Mouse (Mus musculus) layer of hippocampus, adult 9-11 months (tissue): ENCODE data around the gene Olfr541.
"Not testable (repeated sequence)": the region's sequence is repeated elsewhere in the genome, so short reads cannot be mapped to it uniquely, and the experiment has no call there.

Experiments used
- DNase-seq: peaks from one replicate; pipeline ENCODE4 v3.0.0; 2022

Gene Olfr541

GRCm38 (mm10) chr7:140696967-140697366 lies at the start of gene Olfr541:
Gene Olfr541 (plus strand): TSS chr7:140697267.
- DNase-seq: no peak

- no peak for DNase-seq
These were observed 37.4 kb upstream of the Olfr541 start, which contains the start of gene Olfr539 for GRCm38 (mm10) chr7:140659630-140660029. Gene Olfr539 (plus strand): TSS chr7:140659930.

- DNase-seq: not testable (repeated sequence)
These were observed 26.4 kb upstream of the Olfr541 start for GRCm38 (mm10) chr7:140670693-140671092.

- DNase-seq: no peak
These were observed 21.2 kb upstream of the Olfr541 start for GRCm38 (mm10) chr7:140675863-140676262.

- not testable (repeated sequence) for DNase-seq
These were observed 17.5 kb upstream of the Olfr541 start for GRCm38 (mm10) chr7:140679591-140679990.

GRCm38 (mm10) chr7:140681651-140682050 lies 15.4 kb upstream of the Olfr541 start, which contains the start of gene Olfr45:
Gene Olfr45 (plus strand): TSS chr7:140681951.
- DNase-seq: no peak

- DNase-seq: no peak
These were observed 9.3 kb downstream of the Olfr541 start for GRCm38 (mm10) chr7:140706348-140706747.

- DNase-seq: no peak
These were observed 10.6 kb downstream of the Olfr541 start for GRCm38 (mm10) chr7:140707536-140708284.

- no peak for DNase-seq
These were observed 20.3 kb downstream of the Olfr541 start for GRCm38 (mm10) chr7:140717155-140718055.

DNA sequence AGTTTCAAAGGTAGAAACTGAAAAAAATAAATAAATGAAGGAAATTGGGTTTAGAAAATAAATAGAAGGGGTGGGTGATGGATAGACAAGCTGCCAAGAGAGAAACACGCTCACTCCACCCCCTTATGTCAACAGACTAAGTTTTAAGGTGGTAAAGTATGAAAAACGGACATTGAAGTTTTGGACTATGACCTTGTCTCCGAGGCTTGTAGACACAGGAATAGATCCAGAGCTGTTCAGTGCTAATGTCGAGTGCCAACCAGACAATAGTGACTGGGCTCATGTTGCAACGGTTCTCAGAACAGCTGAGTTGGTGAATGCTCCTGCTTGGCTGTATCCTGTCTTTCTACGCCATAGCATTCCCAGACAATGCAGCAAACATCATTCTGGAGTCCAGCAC lies 24.0 kb downstream of the Olfr541 start:
- DNase-seq: no peak

DNA sequence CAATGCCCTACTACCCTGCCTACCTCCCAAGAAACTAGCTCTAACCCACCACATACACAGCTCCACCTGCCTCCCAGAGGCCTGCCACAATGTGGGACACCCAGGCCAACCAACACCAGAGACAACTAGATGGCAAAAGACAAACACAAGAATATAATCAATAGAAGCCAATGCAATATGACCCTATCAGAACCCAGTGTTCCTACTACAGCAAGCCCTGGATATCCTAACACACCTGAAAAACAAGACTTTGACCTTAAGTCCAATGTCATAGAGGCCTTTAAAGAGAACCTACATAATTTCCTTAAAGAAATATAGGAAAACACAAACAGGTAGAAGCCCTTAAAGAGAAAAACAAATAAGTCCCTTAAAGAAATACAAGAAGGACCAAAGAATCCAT lies 28.5 kb downstream of the Olfr541 start:
- no peak for DNase-seq

DNA sequence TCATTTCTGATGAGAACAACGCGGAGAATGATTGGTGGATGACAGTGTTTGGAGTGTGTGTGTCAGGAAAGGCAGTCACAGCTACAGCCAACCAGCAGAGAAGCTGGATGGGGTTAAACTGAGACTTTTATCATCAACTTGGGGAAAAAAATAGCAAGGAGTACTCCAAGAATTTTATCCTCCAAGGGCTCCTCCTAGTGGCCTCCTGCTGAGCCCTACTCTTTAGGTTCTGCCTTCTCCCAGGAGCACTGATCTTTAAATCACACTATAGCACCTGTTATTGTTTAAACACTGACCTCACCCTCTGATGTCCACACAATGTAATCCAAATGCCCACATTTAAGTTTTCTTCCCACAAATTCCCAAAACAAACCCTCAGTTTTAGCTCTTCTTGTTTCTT lies 36.1 kb downstream of the Olfr541 start:
- no peak for DNase-seq

DNA sequence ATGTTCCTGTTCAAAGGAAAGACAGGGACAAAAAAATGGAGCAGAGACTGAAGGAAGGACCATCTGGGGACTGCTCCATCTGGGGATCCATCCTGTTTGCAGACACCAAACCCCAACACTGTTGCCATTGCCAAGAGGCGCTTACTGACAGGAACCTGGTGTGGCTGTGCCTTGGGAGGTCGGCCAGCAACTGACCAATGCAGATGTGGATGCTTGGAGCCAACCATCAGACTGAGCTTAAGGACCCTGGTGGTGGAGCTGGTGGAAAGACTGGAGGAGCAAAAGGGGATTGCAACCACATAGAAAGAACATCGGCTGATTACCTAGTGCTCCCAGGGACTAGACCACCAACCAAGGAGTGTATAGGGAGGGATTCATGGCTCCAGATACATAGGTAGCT lies 50.3 kb downstream of the Olfr541 start:
- DNase-seq: no peak

- DNase-seq: peak; percentile 34
These were observed 51.2 kb downstream of the Olfr541 start for GRCm38 (mm10) chr7:140748116-140748826.

- no peak for DNase-seq
These were observed 51.7 kb downstream of the Olfr541 start for GRCm38 (mm10) chr7:140748827-140749160.

GRCm38 (mm10) chr7:140754556-140754955 lies 57.5 kb downstream of the Olfr541 start:
- no peak for DNase-seq
